In genomic region chr12:33411580-33412151, GRCm38 (mm10) we compare ENCODE assay signal across 13 mouse cellular contexts. TPM values are rescaled to one million over a fixed set of nuclear protein-coding genes. Genes with fewer than 3 reads are reported as not detected.
DNase-seq lines count a peak whose midpoint lies in the region; ATAC-seq and TF ChIP-seq lines count a peak whose summit lies in the region.
"Had no signal": no experiment of that assay in that cellular context is flagged by ENCODE, and none has a peak within 500 bp of the region (broad histone marks: within the 10 kb centered on the region; RNA-seq: fewer than 3 reads in every experiment).

No protein-coding gene starts in this region.

- no peak for TF ChIP-seq POLR2A in CH12.LX (IDR thresholded peaks at IDR 0.05; ENCODE audit: low read depth, low read length)

- no peak overlapping the region for H3K4me3 ChIP-seq in hindbrain, postnatal 0 days (ENCODE audit: low read length)
- H3K4me3 ChIP-seq in hindbrain, embryonic 12.5 days = no peak overlapping the region
- H3K4me3 ChIP-seq in CH12.LX (replicated peaks in 1 of 3; ENCODE audit: low read depth in 2 of 3, low read length in 2 of 3, poor library complexity in 1 of 3) = no peak overlapping the region
- H3K4me3 ChIP-seq: limb, embryonic 12.5 days had no signal

- no peak overlapping the region for H3K4me2 ChIP-seq in hindbrain, postnatal 0 days (ENCODE audit: low read depth, low read length)
- no peak overlapping the region for H3K4me2 ChIP-seq in hindbrain, embryonic 12.5 days (replicated peaks)
- H3K4me2 ChIP-seq in CH12.LX (ENCODE audit: insufficient read depth, low read depth, poor library complexity, severe bottlenecking) = no peak overlapping the region
- H3K4me2 ChIP-seq: limb, embryonic 12.5 days had no signal

- no peaks in the 10 kb centered on the region for H3K79me2 ChIP-seq in CH12.LX (replicated peaks; ENCODE audit: control insufficient read depth, extremely low read depth, insufficient read depth, poor library complexity, severe bottlenecking)

- H3K36me3 ChIP-seq in hindbrain, postnatal 0 days (ENCODE audit: insufficient read depth, low read length) = no peaks in the 10 kb centered on the region
- no peaks in the 10 kb centered on the region for H3K36me3 ChIP-seq in hindbrain, embryonic 12.5 days
- no peaks in the 10 kb centered on the region for H3K36me3 ChIP-seq in CH12.LX (replicated peaks in 1 of 2; ENCODE audit: control insufficient read depth in 1 of 2, insufficient read depth in 1 of 2, low read length in 1 of 2)
- H3K36me3 ChIP-seq: limb, embryonic 12.5 days had no signal

- no peak overlapping the region for H3K27ac ChIP-seq in hindbrain, postnatal 0 days
- no peak overlapping the region for H3K27ac ChIP-seq in hindbrain, embryonic 12.5 days
- H3K27ac ChIP-seq in CH12.LX (ENCODE audit: insufficient read depth, low read depth) = no peak overlapping the region
- H3K27ac ChIP-seq: limb, embryonic 12.5 days had no signal

- H3K9ac ChIP-seq in hindbrain, postnatal 0 days (replicated peaks; ENCODE audit: low read length) = no peak overlapping the region
- no peak overlapping the region for H3K9ac ChIP-seq in hindbrain, embryonic 12.5 days
- H3K9ac ChIP-seq in CH12.LX (ENCODE audit: insufficient read depth, low read depth) = no peak overlapping the region
- H3K9ac ChIP-seq: limb, embryonic 12.5 days had no signal

- TF ChIP-seq EP300 in CH12.LX (IDR thresholded peaks at IDR 0.05; ENCODE audit: low read length) = no peak

- in situ Hi-C loops in CH12.LX (cut with MboI; ENCODE audit: low pct_ligation_motif_present, low pct_unique_long_range_greater_than_20kb, low sequenced_read_pairs) = no loop called here

- no peak for ATAC-seq in hindbrain, postnatal 0 days
- no peak for ATAC-seq in hindbrain, embryonic 12.5 days (ENCODE audit: low FRiP score)
- peak; percentile 60 for ATAC-seq in inflammation-experienced regulatory T-cells, adult 6 months

- dilution Hi-C loops in CH12.LX (cut with MboI; ENCODE audit: extremely low pct_ligation_motif_present, extremely low pct_unique_long_range_greater_than_20kb, low sequenced_read_pairs) = no loop called here

- H3K4me1 ChIP-seq in hindbrain, postnatal 0 days (ENCODE audit: insufficient read depth, low read length) = no peaks in the 10 kb centered on the region
- H3K4me1 ChIP-seq in hindbrain, embryonic 12.5 days = no peaks in the 10 kb centered on the region
- H3K4me1 ChIP-seq in CH12.LX (ENCODE audit: control insufficient read depth in 1 of 2, insufficient read depth in 2 of 2) = no peaks in the 10 kb centered on the region
- H3K4me1 ChIP-seq: limb, embryonic 12.5 days had no signal

- DNase-seq in hindbrain, postnatal 0 days (ENCODE audit: low spot score) = peak; percentile 64
- peak; percentile 26 for DNase-seq in 416B (ENCODE audit: low read depth)
- DNase-seq in CH12.LX (ENCODE audit: extremely low read depth) = no peak
- no peak for DNase-seq in spleen, postnatal 36 days (ENCODE audit: low spot score in 2 of 2)
- no peak for DNase-seq in ovary, postnatal 36 days (ENCODE audit: low spot score)
- DNase-seq: heart, adult 18-20 months; thymus, adult 18-20 months had no signal

- 53% methylated on average over 6 of the region's 6 CpGs for WGBS in hindbrain, postnatal 0 days
- 61% methylated on average over 6 of the region's 6 CpGs for WGBS in hindbrain, embryonic 12.5 days

- TF ChIP-seq RAD21 in CH12.LX (IDR thresholded peaks at IDR 0.05; ENCODE audit: low read depth, low read length) = peak; percentile 17

- H3K27me3 ChIP-seq in hindbrain, postnatal 0 days (ENCODE audit: insufficient read depth, low read length) = no peaks in the 10 kb centered on the region
- H3K27me3 ChIP-seq in hindbrain, embryonic 12.5 days = no peaks in the 10 kb centered on the region
- H3K27me3 ChIP-seq in CH12.LX (replicated peaks) = no peaks in the 10 kb centered on the region
- H3K27me3 ChIP-seq: limb, embryonic 12.5 days had no signal

- H3K9me3 ChIP-seq in hindbrain, postnatal 0 days (ENCODE audit: low read length) = no peaks in the 10 kb centered on the region
- no peaks in the 10 kb centered on the region for H3K9me3 ChIP-seq in hindbrain, embryonic 12.5 days (replicated peaks)
- no peaks in the 10 kb centered on the region for H3K9me3 ChIP-seq in CH12.LX (replicated peaks; ENCODE audit: low read length)
- H3K9me3 ChIP-seq: limb, embryonic 12.5 days had no signal

- peak; percentile 64 for TF ChIP-seq CTCF in hindbrain, postnatal 0 days (IDR thresholded peaks at IDR 0.05; ENCODE audit: low read depth)
- TF ChIP-seq CTCF in CH12.LX (conservative IDR thresholded peaks at IDR 0.05 in 1 of 2, IDR thresholded peaks at IDR 0.05 in 1 of 2; ENCODE audit: low read depth in 2 of 2, low read length in 2 of 2) = peak in 1 of 2 experiments; percentile 60; a peak in 3 of 4 replicates

TF ChIP-seq in CH12.LX, 34 proteins besides CTCF, POLR2A, EP300 and RAD21:
- TF ChIP-seq ETS1 (conservative IDR thresholded peaks at IDR 0.05; ENCODE audit: low read depth, low read length) = no peak
- TF ChIP-seq ZNF384 (IDR thresholded peaks at IDR 0.05; ENCODE audit: low read depth, low read length) = no peak
- TF ChIP-seq ELF1 (IDR thresholded peaks at IDR 0.05; ENCODE audit: low read depth, low read length) = no peak
- peak; percentile 39 for TF ChIP-seq SMC3 (IDR thresholded peaks at IDR 0.05; ENCODE audit: low read depth, low read length)
- TF ChIP-seq USF1 (IDR thresholded peaks at IDR 0.05; ENCODE audit: low read depth, low read length) = no peak
- no peak for TF ChIP-seq GABPA (IDR thresholded peaks at IDR 0.05; ENCODE audit: insufficient replicate concordance, low read depth, low read length)

RNA-seq across cellular contexts. Expression of gene Efcab10, which starts 17.0 kb away (rescaled TPM):
- total RNA-seq in hindbrain, postnatal 0 days (2014; rRNA removed) = not detected in 2 replicates
- polyA plus RNA-seq in hindbrain, postnatal 0 days (2015; fragmentation: Nextera tagmentation; extraction: Ambion mirVana) = 7.5 and 8.8 TPM in 2 replicates
- 3.0 and 3.5 TPM in 2 replicates for polyA plus RNA-seq in hindbrain, embryonic 12.5 days (2016; fragmentation: Nextera tagmentation; extraction: Ambion mirVana)
- total RNA-seq in CH12.LX (2012; rRNA removed) (not detected in 2 replicates), CH12.LX (2014; rRNA removed) (not detected in 2 replicates)
- polyA plus RNA-seq in CH12.LX (2012; ENCODE audit: insufficient read length, low read depth) = not detected in 2 replicates
- polyA plus RNA-seq in inflammation-experienced regulatory T-cells, adult 6 months (2017; shearing (Covaris generic)) = not detected
- total RNA-seq: adrenal gland, postnatal 4 days; heart, adult 18-20 months had no signal
- polyA plus RNA-seq: large intestine, adult 2 months; small intestine, adult 2 months had no signal

RNA-seq across cellular contexts. Expression of gene Twistnb, which starts 17.8 kb away (rescaled TPM):
- 19.2 and 20.6 TPM in 2 replicates for total RNA-seq in hindbrain, postnatal 0 days (2014; rRNA removed)
- polyA plus RNA-seq in hindbrain, postnatal 0 days (2015; fragmentation: Nextera tagmentation; extraction: Ambion mirVana) = 59.3 and 65.1 TPM in 2 replicates
- 45.6 and 48.1 TPM in 2 replicates for polyA plus RNA-seq in hindbrain, embryonic 12.5 days (2016; fragmentation: Nextera tagmentation; extraction: Ambion mirVana)
- total RNA-seq in CH12.LX (2012; rRNA removed) (19.2 and 20.5 TPM in 2 replicates), CH12.LX (2014; rRNA removed) (51.2 and 60.2 TPM in 2 replicates)
- polyA plus RNA-seq in CH12.LX (2012; ENCODE audit: insufficient read length, low read depth) = 33.1 and 34.4 TPM in 2 replicates
- polyA plus RNA-seq in inflammation-experienced regulatory T-cells, adult 6 months (2017; shearing (Covaris generic)) = 10 to 100 TPM; 21.6 to 52.2 (median 43.3) TPM

Comparison
In these comparisons a context has a peak if more than half of its experiments do, and no peak if none do; other contexts are left out.
1. DNase-seq: peak in hindbrain, postnatal 0 days (single experiment) and 416B (single experiment); none in CH12.LX (single experiment), spleen, postnatal 36 days (0 of 2) and ovary, postnatal 36 days (single experiment).